Comparison of ENCODE assay signal across 29 mouse cellular contexts in genomic region chr8:41972416-41972815, GRCm38 (mm10).
DNase-seq lines count a peak whose midpoint lies in the region; ATAC-seq lines count a peak whose summit lies in the region.
"Had no signal": no experiment of that assay in that cellular context is flagged by ENCODE, and none has a peak within 500 bp of the region (broad histone marks: within the 10 kb centered on the region; RNA-seq: fewer than 3 reads in every experiment).

No protein-coding gene starts in this region.

- 79% methylated on average over 2 of the region's 2 CpGs for WGBS in forebrain, embryonic 16.5 days

- peak; percentile 39 to 69 for DNase-seq in frontal cortex, adult 2 months (ENCODE audit: extremely low spot score in 1 of 2, low spot score in 1 of 2)
- no peak for DNase-seq in frontal cortex, postnatal 25 days (ENCODE audit: low spot score in 2 of 2)
- DNase-seq in left cerebral cortex, adult 11 months (ENCODE audit: low spot score): peak; percentile 22
- no peak for DNase-seq in left cerebral cortex, postnatal 10 days (ENCODE audit: extremely low spot score in 1 of 2, low spot score in 2 of 2)
- peak; percentile 35 for DNase-seq in right cerebral cortex, adult 18-20 months
- no peak for DNase-seq in right cerebral cortex, postnatal 14 days
- DNase-seq: adrenal gland, postnatal 10 days; adrenal gland, postnatal 36 days; B cell, adult 2 months; cerebellum, adult 11 months; cerebellum, adult 2 months; cerebellum, adult 9-11 months; cerebellum, postnatal 25 days; gastrocnemius, postnatal 10 days; gastrocnemius, postnatal 36 days; heart, adult 2 months; heart, postnatal 14 days; heart, postnatal 4 days had no signal

- H3K27me3 ChIP-seq in forebrain, embryonic 16.5 days (replicated peaks; ENCODE audit: control insufficient read depth, insufficient read depth, low read length): no peaks in the 10 kb centered on the region
- H3K27me3 ChIP-seq: CH12.LX; embryonic facial prominence, embryonic 12.5 days; embryonic facial prominence, embryonic 15.5 days; heart, embryonic 13.5 days; Patski had no signal

- no peaks in the 10 kb centered on the region for H3K4me1 ChIP-seq in forebrain, embryonic 16.5 days (replicated peaks; ENCODE audit: control insufficient read depth, insufficient read depth, low read length)
- H3K4me1 ChIP-seq: embryonic facial prominence, embryonic 12.5 days; embryonic facial prominence, embryonic 15.5 days; heart, embryonic 10.5 days; heart, embryonic 13.5 days had no signal

- H3K4me3 ChIP-seq in forebrain, embryonic 16.5 days (replicated peaks; ENCODE audit: low read length): no peak overlapping the region
- H3K4me3 ChIP-seq: embryonic facial prominence, embryonic 12.5 days; embryonic facial prominence, embryonic 15.5 days; heart, adult 2 months; heart, embryonic 10.5 days; heart, embryonic 13.5 days had no signal

- H3K36me3 ChIP-seq in forebrain, embryonic 16.5 days (ENCODE audit: control insufficient read depth, insufficient read depth): no peaks in the 10 kb centered on the region
- H3K36me3 ChIP-seq: embryonic facial prominence, embryonic 12.5 days; embryonic facial prominence, embryonic 15.5 days; G1E; heart, embryonic 10.5 days; heart, embryonic 13.5 days had no signal

- H3K9me3 ChIP-seq in forebrain, embryonic 16.5 days (ENCODE audit: control insufficient read depth, low read length): no peaks in the 10 kb centered on the region
- H3K9me3 ChIP-seq: embryonic facial prominence, embryonic 12.5 days; embryonic facial prominence, embryonic 15.5 days; G1E; heart, embryonic 10.5 days; heart, embryonic 13.5 days had no signal

- intact Hi-C loops in left cerebral cortex, postnatal 10 days (cut with DNase I): no loop called here

- H3K9ac ChIP-seq in forebrain, embryonic 16.5 days (replicated peaks; ENCODE audit: low read depth, low read length): no peak overlapping the region
- H3K9ac ChIP-seq: embryonic facial prominence, embryonic 12.5 days; embryonic facial prominence, embryonic 15.5 days; heart, embryonic 13.5 days; hindbrain, embryonic 14.5 days had no signal

- H3K27ac ChIP-seq in forebrain, embryonic 16.5 days (ENCODE audit: low read length): no peak overlapping the region
- H3K27ac ChIP-seq: embryonic facial prominence, embryonic 12.5 days; embryonic facial prominence, embryonic 15.5 days; heart, adult 2 months; heart, embryonic 10.5 days; heart, embryonic 13.5 days; hindbrain, embryonic 14.5 days; hindbrain, postnatal 0 days had no signal

- no peak overlapping the region for H3K4me2 ChIP-seq in forebrain, embryonic 16.5 days (ENCODE audit: low read length)
- H3K4me2 ChIP-seq: embryonic facial prominence, embryonic 12.5 days; embryonic facial prominence, embryonic 15.5 days; heart, embryonic 13.5 days; hindbrain, embryonic 14.5 days had no signal

- ATAC-seq in forebrain, embryonic 16.5 days: no peak
- ATAC-seq: forebrain, embryonic 14.5 days; hindbrain, postnatal 0 days; Patski had no signal

Comparison
In these comparisons a context has a peak if more than half of its experiments do, and no peak if none do; other contexts are left out.
1. DNase-seq: peak in frontal cortex, adult 2 months (2 of 2), left cerebral cortex, adult 11 months (single experiment) and right cerebral cortex, adult 18-20 months (single experiment); none in frontal cortex, postnatal 25 days (0 of 2), left cerebral cortex, postnatal 10 days (0 of 2) and right cerebral cortex, postnatal 14 days (single experiment).